Mouse (Mus musculus) right cerebral cortex, adult 18-20 months (tissue): ENCODE results near the gene Purb.
"Not testable (repeated sequence)": the region's sequence is repeated elsewhere in the genome, so short reads cannot be mapped to it uniquely, and the experiment has no call there.

ENCODE experiments used
- DNase-seq: peaks from one replicate; pipeline ENCODE4 v3.0.0; 2022; ENCODE audit warnings: mixed read lengths

Gene Purb

GRCm38 (mm10) chr11:6443727-6444076, 32.0 kb downstream of the Purb start:
- DNase-seq: no peak

GRCm38 (mm10) chr11:6443102-6443501, 32.6 kb downstream of the Purb start:
- DNase-seq: no peak

- no peak for DNase-seq
Measured at GRCm38 (mm10) chr11:6442566-6442965, 33.2 kb downstream of the Purb start.

- no peak for DNase-seq
Measured at GRCm38 (mm10) chr11:6440171-6440570, 35.5 kb downstream of the Purb start.

GRCm38 (mm10) chr11:6437667-6438066, 38.0 kb downstream of the Purb start:
- no peak for DNase-seq

GRCm38 (mm10) chr11:6436442-6436841, 39.3 kb downstream of the Purb start:
- peak; percentile 35 for DNase-seq

GRCm38 (mm10) chr11:6430186-6430585, 45.5 kb downstream of the Purb start:
- no peak for DNase-seq

- no peak for DNase-seq
Measured at GRCm38 (mm10) chr11:6420722-6421350, 54.9 kb downstream of the Purb start.

GRCm38 (mm10) chr11:6420283-6420703, 55.4 kb downstream of the Purb start:
- no peak for DNase-seq

- not testable (repeated sequence) for DNase-seq
Measured at GRCm38 (mm10) chr11:6419156-6419555, 56.6 kb downstream of the Purb start.

GRCm38 (mm10) chr11:6418751-6419150, 57.0 kb downstream of the Purb start:
- no peak for DNase-seq
